Mouse (Mus musculus) CH12.LX (cell line): ENCODE results near the gene Asap2. TPM values are rescaled to one million over a fixed set of nuclear protein-coding genes. Genes with fewer than 3 reads are reported as not detected.

Experiments used
- DNase-seq: peaks from one replicate; pipeline ENCODE4 v3.0.0-alpha.2; 2013; ENCODE audit errors: extremely low read depth
- H3K27ac ChIP-seq: 2 replicates; pipeline ENCODE4 v1.5.1; 2012; ENCODE audit warnings: low read depth, mild to moderate bottlenecking, control low read depth, moderate library complexity; ENCODE audit not compliant: insufficient read depth
- H3K27me3 ChIP-seq: replicated peaks from 2 replicates; pipeline ENCODE3; 2012; ENCODE audit warnings: inconsistent platforms
- H3K36me3 ChIP-seq, 2 experiments: replicated peaks in 1 of 2; 2 replicates each; pipeline versions ENCODE3 to v1.6.1; 2012; ENCODE audit warnings: inconsistent platforms in 1 of 2, low read length in 1 of 2, mild to moderate bottlenecking in 1 of 2, mixed read lengths in 1 of 2, moderate library complexity in 1 of 2; ENCODE audit not compliant: control insufficient read depth in 1 of 2, insufficient read depth in 1 of 2
- H3K4me1 ChIP-seq, 2 experiments: 2 replicates each; pipeline ENCODE4 v1.6.1; 2012; ENCODE audit warnings: inconsistent platforms in 1 of 2, moderate library complexity in 1 of 2; ENCODE audit not compliant: insufficient read depth in 2 of 2, control insufficient read depth in 1 of 2
- H3K4me2 ChIP-seq: 2 replicates; pipeline ENCODE4 v1.6.1; 2012; ENCODE audit warnings: low read depth, mild to moderate bottlenecking, control low read depth; ENCODE audit not compliant: poor library complexity, insufficient read depth, severe bottlenecking
- H3K4me3 ChIP-seq, 3 experiments: fragments of 150-350 bp in 1 of 3; sonication (generic) in 1 of 3; replicated peaks in 1 of 3; 2 replicates each; pipeline versions ENCODE3 to v1.5.1; 2011 to 2012; ENCODE audit warnings: low read depth in 2 of 3, low read length in 2 of 3, mild to moderate bottlenecking in 2 of 3, moderate library complexity in 2 of 3, control low read depth in 1 of 3, improper control_type of control experiment in 1 of 3, inconsistent platforms in 1 of 3, mixed read lengths in 1 of 3; ENCODE audit not compliant: poor library complexity in 1 of 3
- H3K79me2 ChIP-seq: replicated peaks from 2 replicates; pipeline ENCODE4 v1.6.1; 2012; ENCODE audit warnings: mild to moderate bottlenecking, moderate library complexity; ENCODE audit not compliant: control insufficient read depth, poor library complexity, insufficient read depth, severe bottlenecking; ENCODE audit errors: extremely low read depth
- H3K9ac ChIP-seq: 2 replicates; pipeline ENCODE4 v1.6.1; 2012; ENCODE audit warnings: low read depth, mild to moderate bottlenecking, control low read depth, moderate library complexity; ENCODE audit not compliant: insufficient read depth
- H3K9me3 ChIP-seq: replicated peaks from 2 replicates; pipeline ENCODE3; 2012; ENCODE audit warnings: low read length, inconsistent platforms, mixed read lengths
- BHLHE40 ChIP-seq: IDR thresholded peaks from 2 replicates; pipeline ENCODE4 v1.6.1; 2011; ENCODE audit warnings: mild to moderate bottlenecking, low read depth, low read length, improper control_type of control experiment
- CHD2 ChIP-seq: IDR thresholded peaks from 2 replicates; pipeline ENCODE4 v1.6.1; 2011; ENCODE audit warnings: low read length, improper control_type of control experiment
- CTCF ChIP-seq, 2 experiments: IDR thresholded peaks in 1 of 2; conservative IDR thresholded peaks in 1 of 2; 2 replicates each; pipeline ENCODE4 v1.5.1; 2011 to 2012; ENCODE audit warnings: low read depth in 2 of 2, low read length in 2 of 2, improper control_type of control experiment in 1 of 2, inconsistent platforms in 1 of 2, mild to moderate bottlenecking in 1 of 2, moderate library complexity in 1 of 2
- EP300 ChIP-seq: IDR thresholded peaks from 2 replicates; pipeline ENCODE4 v1.6.1; 2011; ENCODE audit warnings: low read length, improper control_type of control experiment
- JUND ChIP-seq: conservative IDR thresholded peaks from 2 replicates; pipeline ENCODE4 v1.6.1; 2011; ENCODE audit warnings: low read depth, low read length, improper control_type of control experiment
- KAT2A ChIP-seq: IDR thresholded peaks from 2 replicates; pipeline ENCODE4 v1.6.1; 2012; ENCODE audit warnings: low read length, improper control_type of control experiment, inconsistent platforms; ENCODE audit not compliant: insufficient replicate concordance
- MAFK ChIP-seq: IDR thresholded peaks from 2 replicates; pipeline ENCODE4 v1.6.1; 2011; ENCODE audit warnings: low read length, improper control_type of control experiment; ENCODE audit not compliant: insufficient replicate concordance
- MAX ChIP-seq: IDR thresholded peaks from 2 replicates; pipeline ENCODE4 v1.6.1; 2011; ENCODE audit warnings: low read length, improper control_type of control experiment
- MAZ ChIP-seq: IDR thresholded peaks from 2 replicates; pipeline ENCODE4 v1.6.1; 2012; ENCODE audit warnings: low read depth, mild to moderate bottlenecking, inconsistent platforms, low read length, improper control_type of control experiment, moderate library complexity
- MEF2A ChIP-seq: IDR thresholded peaks from 2 replicates; pipeline ENCODE4 v1.6.1; 2014; ENCODE audit warnings: low read depth, mild to moderate bottlenecking, inconsistent platforms, low read length, improper control_type of control experiment, borderline replicate concordance
- MYC ChIP-seq: IDR thresholded peaks from 2 replicates; pipeline ENCODE4 v1.6.1; 2011; ENCODE audit warnings: low read depth, mild to moderate bottlenecking, improper control_type of control experiment, low read length
- PAX5 ChIP-seq: IDR thresholded peaks from 2 replicates; pipeline ENCODE4 v1.6.1; 2012; ENCODE audit warnings: low read length, inconsistent platforms, mixed read lengths
- POLR2AphosphoS2 ChIP-seq: IDR thresholded peaks from 2 replicates; pipeline ENCODE4 v1.6.1; 2011; ENCODE audit warnings: low read depth, low read length, improper control_type of control experiment
- RAD21 ChIP-seq: IDR thresholded peaks from 2 replicates; pipeline ENCODE4 v1.6.1; 2011; ENCODE audit warnings: low read depth, mild to moderate bottlenecking, low read length, improper control_type of control experiment, moderate library complexity
- RCOR1 ChIP-seq: conservative IDR thresholded peaks from 2 replicates; pipeline ENCODE4 v1.6.1; 2012; ENCODE audit warnings: low read depth, mild to moderate bottlenecking, inconsistent platforms, low read length, improper control_type of control experiment
- SIN3A ChIP-seq: IDR thresholded peaks from 2 replicates; pipeline ENCODE4 v1.6.1; 2012; ENCODE audit warnings: low read length, improper control_type of control experiment, inconsistent platforms
- TCF12 ChIP-seq: IDR thresholded peaks from 2 replicates; pipeline ENCODE4 v1.6.1; 2014; ENCODE audit warnings: low read depth, mild to moderate bottlenecking, inconsistent platforms, low read length, improper control_type of control experiment
- UBTF ChIP-seq: IDR thresholded peaks from 2 replicates; pipeline ENCODE4 v1.6.1; 2012; ENCODE audit warnings: low read depth, mild to moderate bottlenecking, inconsistent platforms, low read length, improper control_type of control experiment, moderate library complexity
- ZC3H11A ChIP-seq: IDR thresholded peaks from 2 replicates; pipeline ENCODE4 v1.6.1; 2012; ENCODE audit warnings: low read depth, mild to moderate bottlenecking, inconsistent platforms, low read length, improper control_type of control experiment
- dilution Hi-C: fragments of 300-500 bp; cut with MboI; formaldehyde crosslinking; loops from 2 replicates; pipeline ENCODE4 v1.14.3; 2020; ENCODE audit warnings: low sequenced_read_pairs; ENCODE audit not compliant: extremely low pct_unique_long_range_greater_than_20kb, extremely low pct_ligation_motif_present
- in situ Hi-C: fragments of 300-500 bp; cut with MboI; formaldehyde crosslinking; loops from 3 replicates; pipeline ENCODE4 v1.14.3; 2019; ENCODE audit warnings: low sequenced_read_pairs, low pct_ligation_motif_present, low pct_unique_long_range_greater_than_20kb, mixed read lengths
- polyA plus RNA-seq: library from polyadenylated mRNA; unstranded; fragments of >175 nt; gene quantifications from 2 replicates; pipeline ENCODE4 v1.2.1, GENCODE M21; 2012; ENCODE audit warnings: low read depth; ENCODE audit not compliant: insufficient read length
- total RNA-seq, 2 experiments: library from RNA; depleted of rRNA; stranded (reverse); fragments of 300-350 nt in 1 of 2; fragments of >200 nt in 1 of 2; gene quantifications; 2 replicates each; pipeline ENCODE4 v1.2.3; 2012 to 2014

The Asap2 gene
- total and polyA plus RNA-seq, 3 experiments = 0.17 to 0.64 (median 0.17) TPM

GRCm38 (mm10) chr12:21133972-21134859 is 144.0 kb downstream of the Asap2 start:
- H3K9me3 ChIP-seq = no peaks in the 10 kb centered on the region
- H3K36me3 ChIP-seq = no peaks in the 10 kb centered on the region
- H3K9ac ChIP-seq = no peak overlapping the region
- in situ Hi-C loops = no loop called here
- H3K27me3 ChIP-seq = no peaks in the 10 kb centered on the region
- no peak overlapping the region for H3K4me2 ChIP-seq
- TF ChIP-seq MAX (no peak), EP300 (no peak), ZC3H11A (no peak), CTCF (conservative IDR thresholded peaks at IDR 0.05 in 1 of 2, IDR thresholded peaks at IDR 0.05 in 1 of 2; ENCODE audit: low read depth in 2 of 2, low read length in 2 of 2) (peak; percentile 7 to 49; a peak in 2 of 4 replicates), KAT2A (no peak)
- dilution Hi-C loops = no loop called here
- DNase-seq = peak; percentile 12
- no peak overlapping the region for H3K27ac ChIP-seq
- peaks cover 3 to 7% of the 10 kb centered on the region in 2 experiments; a peak in 3 of 4 replicates for H3K4me1 ChIP-seq
- H3K79me2 ChIP-seq = no peaks in the 10 kb centered on the region
- H3K4me3 ChIP-seq = no peak overlapping the region

DNA sequence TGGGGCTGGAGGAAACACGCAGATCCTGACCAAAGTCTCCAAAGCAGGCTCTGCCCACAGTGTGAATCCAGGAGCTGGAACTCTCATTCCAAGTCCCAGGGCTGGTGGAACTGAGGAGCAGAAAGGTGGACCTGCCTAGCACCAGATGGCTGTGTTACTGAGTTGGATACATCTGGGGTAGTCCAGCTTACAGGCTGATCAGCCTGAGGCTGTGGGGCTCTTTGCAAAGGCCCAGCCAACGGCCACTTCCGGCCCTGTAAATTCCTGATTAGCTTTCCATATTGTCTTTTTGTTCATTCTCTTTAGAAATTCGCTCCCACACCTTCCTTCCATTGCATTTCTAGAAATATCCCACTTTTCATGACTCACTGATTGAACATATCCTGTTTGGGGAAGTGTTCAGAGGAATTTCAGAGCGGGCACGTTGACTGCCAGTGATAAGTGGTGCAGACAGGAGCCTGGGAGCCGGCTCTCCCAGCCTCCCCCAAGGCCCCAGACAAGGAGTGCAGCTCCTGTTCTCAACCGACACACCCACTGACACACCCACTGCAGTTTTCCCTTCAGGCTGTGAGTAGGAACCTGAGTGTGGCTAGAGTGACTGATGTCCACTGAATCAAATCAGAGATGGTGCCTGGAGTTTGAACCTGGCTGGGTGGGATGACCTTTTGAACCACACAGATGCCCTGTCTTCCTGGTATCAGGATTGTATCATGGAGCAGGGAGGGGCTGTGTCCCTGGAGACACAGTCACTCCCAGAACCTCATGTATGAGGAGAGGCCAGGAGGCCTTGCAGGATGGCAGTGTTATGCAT is 145.6 kb downstream of the Asap2 start:
- no peak overlapping the region for H3K4me2 ChIP-seq
- TF ChIP-seq TCF12 (no peak), BHLHE40 (no peak), SIN3A (no peak), EP300 (no peak)
- TF ChIP-seq, all 38 proteins: peak for 0
- no peak overlapping the region for H3K4me3 ChIP-seq

DNA sequence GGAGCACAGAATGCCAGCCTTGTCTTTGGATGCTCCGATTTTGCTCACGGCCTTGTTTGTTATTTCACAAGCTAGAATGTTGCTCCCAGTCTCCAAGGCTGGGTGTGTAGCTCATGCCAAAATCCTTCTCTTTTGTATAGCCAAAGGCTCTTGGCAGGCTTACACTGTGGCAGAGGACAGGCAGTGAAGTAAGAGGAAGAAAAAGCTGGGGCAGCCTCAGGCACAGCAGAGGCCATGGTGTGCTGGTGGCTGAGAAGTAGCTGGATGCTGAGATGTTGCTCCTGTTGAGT is 146.1 kb downstream of the Asap2 start:
- Histone ChIP-seq H3K4me2 (no peak overlapping the region), H3K79me2 (no peaks in the 10 kb centered on the region), H3K27me3 (no peaks in the 10 kb centered on the region), H3K4me3 (no peak overlapping the region), H3K4me1 (no peaks in the 10 kb centered on the region), H3K27ac (no peak overlapping the region), H3K9ac (no peak overlapping the region), H3K9me3 (no peaks in the 10 kb centered on the region), H3K36me3 (no peaks in the 10 kb centered on the region)
- in situ Hi-C loops = no loop called here
- TF ChIP-seq JUND (no peak), POLR2AphosphoS2 (no peak), MEF2A (no peak), UBTF (no peak), PAX5 (no peak), RAD21 (no peak), KAT2A (no peak), MAFK (no peak), MAZ (no peak), CHD2 (no peak), RCOR1 (no peak), MYC (no peak)
- dilution Hi-C loops = no loop called here
- DNase-seq = no peak

More for the DNA sequence above, 145.6 kb downstream of the Asap2 start:
- dilution Hi-C loops (no loop called here), in situ Hi-C loops (no loop called here)
- Histone ChIP-seq H3K9ac (no peak overlapping the region), H3K9me3 (no peaks in the 10 kb centered on the region), H3K79me2 (no peaks in the 10 kb centered on the region), H3K27me3 (no peaks in the 10 kb centered on the region), H3K27ac (no peak overlapping the region), H3K4me1 (no peaks in the 10 kb centered on the region), H3K36me3 (no peaks in the 10 kb centered on the region)
- no peak for DNase-seq
